Comparison of ENCODE assay signal across 11 mouse cellular contexts in genomic region chr12:29657061-29657460, GRCm38 (mm10).
DNase-seq lines count a peak whose midpoint lies in the region; ATAC-seq lines count a peak whose summit lies in the region.
"Had no signal": no experiment of that assay in that cellular context is flagged by ENCODE, and none has a peak within 500 bp of the region (broad histone marks: within the 10 kb centered on the region; RNA-seq: fewer than 3 reads in every experiment).

No protein-coding gene starts in this region.

- no peak overlapping the region for H3K27ac ChIP-seq in heart, embryonic 11.5 days (ENCODE audit: low read depth, low read length)
- peak overlapping the region; percentile 76 for H3K27ac ChIP-seq in forebrain, embryonic 16.5 days (ENCODE audit: low read length)
- H3K27ac ChIP-seq: limb, embryonic 15.5 days; stomach, postnatal 0 days had no signal

- 42% methylated on average over 3 of the region's 3 CpGs for WGBS in heart, embryonic 11.5 days (ENCODE audit: insufficient replicate concordance)
- WGBS in forebrain, embryonic 16.5 days, result 24% methylated on average over 3 of the region's 3 CpGs

- ATAC-seq in heart, embryonic 11.5 days (replicated peaks; ENCODE audit: insufficient number of reproducible peaks, low FRiP score, low TSS enrichment), result no peak
- no peak for ATAC-seq in forebrain, embryonic 16.5 days

- no peak overlapping the region for H3K4me3 ChIP-seq in heart, embryonic 11.5 days (ENCODE audit: low read depth, low read length)
- no peak overlapping the region for H3K4me3 ChIP-seq in forebrain, embryonic 16.5 days (replicated peaks; ENCODE audit: low read length)
- H3K4me3 ChIP-seq: limb, embryonic 15.5 days had no signal

- no peaks in the 10 kb centered on the region for H3K27me3 ChIP-seq in heart, embryonic 11.5 days (ENCODE audit: control insufficient read depth, insufficient read depth, low read length)
- no peaks in the 10 kb centered on the region for H3K27me3 ChIP-seq in forebrain, embryonic 16.5 days (replicated peaks; ENCODE audit: control insufficient read depth, insufficient read depth, low read length)
- H3K27me3 ChIP-seq: limb, embryonic 15.5 days had no signal

- H3K4me1 ChIP-seq in heart, embryonic 11.5 days (ENCODE audit: control insufficient read depth, insufficient read depth, low read length), result 0 out of 2 replicates have a peak, but pooled peaks cover 6% of the 10 kb centered on the region
- peaks cover 42% of the 10 kb centered on the region for H3K4me1 ChIP-seq in forebrain, embryonic 16.5 days (replicated peaks; ENCODE audit: control insufficient read depth, insufficient read depth, low read length)
- H3K4me1 ChIP-seq: limb, embryonic 15.5 days had no signal

- no peak overlapping the region for H3K4me2 ChIP-seq in heart, embryonic 11.5 days
- H3K4me2 ChIP-seq in forebrain, embryonic 16.5 days (ENCODE audit: low read length), result no peak overlapping the region
- H3K4me2 ChIP-seq: limb, embryonic 15.5 days had no signal

- peak; percentile 34 for DNase-seq in heart, adult 11 months
- DNase-seq in lung, postnatal 10 days, result peak; percentile 3
- DNase-seq in lung, postnatal 36 days, result no peak
- peak; percentile 29 for DNase-seq in retina, embryonic 14.5 days (ENCODE audit: low spot score)
- DNase-seq in layer of hippocampus, adult 11-12 months (ENCODE audit: low spot score), result no peak
- DNase-seq: kidney, adult 8-10 months; layer of hippocampus, postnatal 36 days had no signal

- H3K9ac ChIP-seq in heart, embryonic 11.5 days (ENCODE audit: low read depth, low read length), result no peak overlapping the region
- H3K9ac ChIP-seq in forebrain, embryonic 16.5 days (replicated peaks; ENCODE audit: low read depth, low read length), result no peak overlapping the region
- H3K9ac ChIP-seq: limb, embryonic 15.5 days had no signal

- no peaks in the 10 kb centered on the region for H3K9me3 ChIP-seq in heart, embryonic 11.5 days (replicated peaks; ENCODE audit: control insufficient read depth, low read length)
- no peaks in the 10 kb centered on the region for H3K9me3 ChIP-seq in forebrain, embryonic 16.5 days (ENCODE audit: control insufficient read depth, low read length)
- H3K9me3 ChIP-seq: limb, embryonic 15.5 days had no signal

- no peaks in the 10 kb centered on the region for H3K36me3 ChIP-seq in heart, embryonic 11.5 days (ENCODE audit: control insufficient read depth, insufficient read depth, low read length)
- H3K36me3 ChIP-seq in forebrain, embryonic 16.5 days (ENCODE audit: control insufficient read depth, insufficient read depth), result no peaks in the 10 kb centered on the region
- H3K36me3 ChIP-seq: limb, embryonic 15.5 days had no signal

Comparison
In these comparisons a context has a peak if more than half of its experiments do, and no peak if none do; other contexts are left out.
1. DNase-seq: peak in heart, adult 11 months (single experiment), lung, postnatal 10 days (single experiment) and retina, embryonic 14.5 days (single experiment); none in lung, postnatal 36 days (single experiment) and layer of hippocampus, adult 11-12 months (single experiment).